Mouse (Mus musculus) liver, embryonic 16.5 days (tissue): ENCODE measurements around the gene Timm22. TPM values are rescaled to one million over a fixed set of nuclear protein-coding genes. Genes with fewer than 3 reads are reported as not detected.

Experiments used
- ATAC-seq: fragments of 200-750 bp; cut with Nextera tagmentation; 2 replicates; pipeline ENCODE4 v1.8.0; 2017; ENCODE audit warnings: low read depth, mild to moderate bottlenecking, moderate number of reproducible peaks, moderate library complexity
- H3K27ac ChIP-seq: fragments of 300-500 bp; sonication (generic); 2 replicates; pipeline ENCODE4 v1.5.1; 2014; ENCODE audit warnings: mild to moderate bottlenecking, low read length
- H3K27me3 ChIP-seq: fragments of 300-500 bp; sonication (generic); 2 replicates; pipeline ENCODE4 v1.6.1; 2014; ENCODE audit warnings: low read depth, low read length, mixed read lengths; ENCODE audit not compliant: control insufficient read depth, insufficient read depth
- H3K36me3 ChIP-seq: fragments of 300-500 bp; sonication (generic); 2 replicates; pipeline ENCODE4 v1.6.1; 2014; ENCODE audit warnings: mild to moderate bottlenecking; ENCODE audit not compliant: control insufficient read depth, insufficient read depth
- H3K4me1 ChIP-seq: fragments of 300-500 bp; sonication (generic); 2 replicates; pipeline ENCODE4 v1.6.1; 2014; ENCODE audit warnings: low read depth, low read length, mixed read lengths; ENCODE audit not compliant: control insufficient read depth
- H3K4me2 ChIP-seq: fragments of 300-500 bp; sonication (generic); 2 replicates; pipeline ENCODE4 v1.6.1; 2014; ENCODE audit warnings: low read depth, low read length, mixed read lengths
- H3K4me3 ChIP-seq: fragments of 300-500 bp; sonication (generic); 2 replicates; pipeline ENCODE4 v1.5.1; 2014; ENCODE audit warnings: low read depth, mild to moderate bottlenecking, low read length
- H3K9ac ChIP-seq: fragments of 300-500 bp; sonication (generic); 2 replicates; pipeline ENCODE4 v1.6.1; 2014; ENCODE audit warnings: low read depth, low read length
- H3K9me3 ChIP-seq: fragments of 300-500 bp; sonication (generic); replicated peaks from 2 replicates; pipeline ENCODE4 v1.6.1; 2016; ENCODE audit warnings: low read length; ENCODE audit not compliant: control insufficient read depth
- WGBS: fragments of 180-500 bp; shearing (Covaris S2); extraction: QIAGEN DNeasy Blood & Tissue Kit; methylation state at CpG from one replicate; pipeline ENCODE4 v1.1.7; 2014; ENCODE audit not compliant: insufficient replicate concordance; 5-methylcytosine and 5-hydroxymethylcytosine counted together
- polyA plus RNA-seq: library from polyadenylated mRNA; unstranded; fragments of >200 nt; fragmentation: Nextera tagmentation; extraction: Ambion mirVana; gene quantifications from 2 replicates; pipeline ENCODE4 v1.2.1, GENCODE M21; 2015

Gene Timm22
- polyA plus RNA-seq, 1 experiment from 2014 or later: 33.7 TPM

DNA sequence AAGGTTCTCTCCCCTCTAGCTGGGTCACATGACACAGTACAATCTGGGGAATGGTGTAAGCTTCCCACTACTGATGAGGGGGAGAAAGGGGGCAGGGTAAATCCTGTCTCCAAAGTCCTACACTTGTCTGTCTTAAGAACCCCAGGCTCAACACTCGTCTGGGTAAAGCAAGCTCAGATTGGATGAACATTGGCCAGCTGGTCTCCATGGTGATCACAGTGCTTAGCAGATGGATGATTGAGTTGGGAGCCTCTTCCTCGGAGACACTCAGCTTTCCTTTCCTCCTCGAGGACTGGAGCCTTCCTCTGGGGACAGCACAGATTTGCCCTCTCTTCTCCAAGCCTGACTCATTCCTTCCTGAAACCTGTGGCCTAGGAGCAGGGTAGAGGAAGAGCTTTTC lies 32.9 kb downstream of the Timm22 start:
- Histone ChIP-seq H3K4me3 (no peak overlapping the region), H3K9ac (no peak overlapping the region), H3K36me3 (no peaks in the 10 kb centered on the region), H3K4me1 (no peaks in the 10 kb centered on the region), H3K4me2 (no peak overlapping the region), H3K9me3 (no peaks in the 10 kb centered on the region), H3K27me3 (0 out of 2 replicates have a peak, but pooled peaks cover 3% of the 10 kb centered on the region), H3K27ac (no peak overlapping the region)
- ATAC-seq: no peak
- WGBS: 35% methylated on average over 3 of the region's 3 CpGs

- ATAC-seq: no peak
- H3K4me1 ChIP-seq: no peaks in the 10 kb centered on the region; the same call in 1 of the 2 replicates
- WGBS: 49% methylated on average over 8 of the region's 8 CpGs
Measured at GRCm38 (mm10) chr11:76445459-76445858, 38.7 kb downstream of the Timm22 start.

DNA sequence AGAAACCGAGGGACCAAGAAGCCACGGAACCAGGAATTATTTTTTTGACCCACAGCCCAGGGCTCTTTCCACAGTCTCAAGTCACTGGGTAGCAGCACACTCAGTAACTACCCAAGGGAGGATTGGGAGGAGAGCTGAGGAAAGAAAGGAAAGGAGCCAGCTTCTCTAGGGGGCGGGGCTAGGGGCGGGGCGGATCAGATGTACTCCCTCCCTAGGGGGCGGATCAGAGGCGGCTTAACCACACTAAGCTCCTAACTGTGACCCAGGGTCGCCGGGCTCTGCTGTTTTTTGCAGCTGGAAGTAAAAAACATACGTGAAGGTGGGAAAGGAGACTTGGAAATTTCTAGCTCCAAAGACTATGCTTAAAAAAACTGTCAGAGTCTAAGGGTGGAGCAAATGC lies 39.5 kb downstream of the Timm22 start:
- Histone ChIP-seq H3K9me3 (no peaks in the 10 kb centered on the region), H3K4me2 (peak overlapping the region; percentile 24; the same call in 1 of the 2 replicates), H3K27me3 (no peaks in the 10 kb centered on the region), H3K9ac (no peak overlapping the region), H3K4me1 (no peaks in the 10 kb centered on the region; the same call in 1 of the 2 replicates), H3K27ac (no peak overlapping the region), H3K4me3 (no peak overlapping the region), H3K36me3 (no peaks in the 10 kb centered on the region)
- 0 out of 2 replicates have a peak, but pooled peaks have one; percentile 32 for ATAC-seq
- WGBS: 10% methylated on average over 10 of the region's 10 CpGs

More at GRCm38 (mm10) chr11:76445459-76445858, 38.7 kb downstream of the Timm22 start:
- H3K27me3 ChIP-seq: no peaks in the 10 kb centered on the region
- H3K4me2 ChIP-seq: no peak overlapping the region
- H3K36me3 ChIP-seq: no peaks in the 10 kb centered on the region
- no peak overlapping the region for H3K27ac ChIP-seq
- H3K4me3 ChIP-seq: no peak overlapping the region
- no peaks in the 10 kb centered on the region for H3K9me3 ChIP-seq
- no peak overlapping the region for H3K9ac ChIP-seq

DNA sequence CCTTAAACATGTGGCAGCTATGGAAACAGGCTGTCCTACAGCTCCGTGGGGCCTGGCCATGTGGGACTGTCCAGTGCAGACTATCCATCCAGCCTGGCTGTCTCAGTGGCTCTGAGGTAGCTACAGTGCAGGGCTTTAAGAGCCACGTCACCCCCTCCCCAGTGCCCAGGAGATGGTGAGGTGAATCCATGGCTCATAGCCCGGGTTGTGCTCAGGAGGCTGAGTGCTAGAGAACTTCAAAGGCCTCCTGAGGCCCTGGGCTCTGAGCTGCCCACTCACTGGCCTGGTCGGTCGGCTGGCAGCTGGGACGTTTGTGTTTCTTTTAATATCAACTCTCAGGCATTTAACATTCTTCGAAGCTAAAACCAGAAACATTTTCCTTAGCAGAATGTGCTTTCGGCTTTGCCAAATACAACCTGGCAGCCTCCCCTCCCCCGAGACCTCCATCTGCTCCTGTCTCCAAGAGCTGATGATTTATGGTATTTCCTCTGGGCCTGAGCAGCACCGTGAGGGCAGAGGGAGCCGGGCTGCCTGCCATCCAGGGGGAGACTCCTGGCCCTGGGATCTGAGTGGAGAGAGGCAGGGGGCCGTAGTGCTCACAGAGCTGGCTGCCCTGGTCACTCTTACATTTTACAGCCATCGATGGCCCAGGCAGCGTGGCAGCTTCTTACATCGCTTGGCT lies 42.9 kb downstream of the Timm22 start:
- ATAC-seq: no peak
- Histone ChIP-seq H3K9me3 (no peaks in the 10 kb centered on the region), H3K4me3 (no peak overlapping the region), H3K4me1 (no peaks in the 10 kb centered on the region; the same call in 1 of the 2 replicates), H3K27me3 (no peaks in the 10 kb centered on the region), H3K36me3 (no peaks in the 10 kb centered on the region), H3K27ac (no peak overlapping the region), H3K4me2 (no peak overlapping the region), H3K9ac (no peak overlapping the region)
- WGBS: 60% methylated on average over 15 of the region's 15 CpGs

DNA sequence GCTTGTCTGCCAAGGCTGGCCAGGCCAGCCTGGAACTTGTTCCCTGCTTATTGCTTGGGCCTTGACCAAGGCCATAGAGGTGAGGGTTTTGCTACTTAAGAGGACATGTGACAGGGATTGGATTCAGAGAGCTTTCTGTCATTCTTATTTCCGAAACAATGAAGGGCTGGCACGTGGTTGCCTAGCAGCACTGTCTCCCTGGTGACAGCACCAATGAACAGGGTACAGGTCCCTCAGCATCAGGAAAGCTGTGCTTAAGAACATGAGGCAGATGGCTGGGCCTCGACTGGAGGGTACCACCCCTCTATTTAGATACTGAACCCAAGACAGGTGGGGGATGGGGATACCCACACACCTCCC lies 43.4 kb downstream of the Timm22 start:
- Histone ChIP-seq H3K4me2 (no peak overlapping the region), H3K4me1 (no peaks in the 10 kb centered on the region; the same call in 1 of the 2 replicates), H3K9ac (no peak overlapping the region), H3K4me3 (no peak overlapping the region), H3K27me3 (no peaks in the 10 kb centered on the region), H3K36me3 (no peaks in the 10 kb centered on the region), H3K27ac (no peak overlapping the region), H3K9me3 (no peaks in the 10 kb centered on the region)
- WGBS: 53% methylated on average over 3 of the region's 3 CpGs
- no peak for ATAC-seq

DNA sequence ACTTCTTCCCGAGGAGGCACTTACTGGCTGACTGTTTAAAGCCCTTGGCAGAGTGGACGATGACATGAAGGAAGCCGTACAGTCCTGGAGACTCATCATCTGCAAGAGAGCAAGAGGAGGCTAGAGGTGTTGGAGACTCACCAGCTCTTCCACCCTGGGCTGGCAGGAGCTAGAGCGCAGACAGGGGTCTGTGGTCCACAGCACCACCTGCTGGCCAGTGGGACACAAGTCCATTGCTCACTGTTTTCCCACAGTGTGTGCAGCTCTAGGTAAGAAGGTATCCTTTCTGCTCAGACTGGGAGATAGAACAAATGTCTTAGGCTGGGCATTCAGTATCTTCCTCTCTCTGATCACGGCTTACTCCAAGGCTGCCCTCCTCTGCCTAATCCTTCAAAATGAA lies 47.7 kb downstream of the Timm22 start:
- WGBS: 46% methylated on average over 5 of the region's 5 CpGs

GRCm38 (mm10) chr11:76456233-76456632 lies 49.5 kb downstream of the Timm22 start:
- no peak overlapping the region for H3K9ac ChIP-seq
- no peaks in the 10 kb centered on the region for H3K36me3 ChIP-seq
- H3K4me2 ChIP-seq: no peak overlapping the region
- H3K27me3 ChIP-seq: no peaks in the 10 kb centered on the region
- WGBS: 28% methylated on average over 6 of the region's 6 CpGs
- no peak for ATAC-seq
- no peak overlapping the region for H3K27ac ChIP-seq
- H3K4me1 ChIP-seq: no peaks in the 10 kb centered on the region; the same call in 1 of the 2 replicates
- no peak overlapping the region for H3K4me3 ChIP-seq
- H3K9me3 ChIP-seq: no peaks in the 10 kb centered on the region

More for the DNA sequence above, 47.7 kb downstream of the Timm22 start:
- H3K9ac ChIP-seq: no peak overlapping the region
- no peak overlapping the region for H3K4me3 ChIP-seq
- no peaks in the 10 kb centered on the region; the same call in 1 of the 2 replicates for H3K4me1 ChIP-seq
- no peak overlapping the region for H3K27ac ChIP-seq
- H3K36me3 ChIP-seq: no peaks in the 10 kb centered on the region
- no peaks in the 10 kb centered on the region for H3K9me3 ChIP-seq
- no peaks in the 10 kb centered on the region for H3K27me3 ChIP-seq
- ATAC-seq: no peak
- H3K4me2 ChIP-seq: no peak overlapping the region

GRCm38 (mm10) chr11:76456897-76457296 lies 50.1 kb downstream of the Timm22 start:
- H3K4me2 ChIP-seq: no peak overlapping the region
- no peaks in the 10 kb centered on the region; the same call in 1 of the 2 replicates for H3K4me1 ChIP-seq
- no peaks in the 10 kb centered on the region for H3K9me3 ChIP-seq
- no peaks in the 10 kb centered on the region for H3K27me3 ChIP-seq
- WGBS: 50% methylated on average over 10 of the region's 10 CpGs
- no peak overlapping the region for H3K4me3 ChIP-seq
- no peaks in the 10 kb centered on the region for H3K36me3 ChIP-seq
- ATAC-seq: no peak
- H3K9ac ChIP-seq: no peak overlapping the region
- H3K27ac ChIP-seq: peak overlapping the region; percentile 33; the same call in 1 of the 2 replicates

- H3K27me3 ChIP-seq: no peaks in the 10 kb centered on the region
- H3K4me3 ChIP-seq: no peak overlapping the region
- H3K27ac ChIP-seq: no peak overlapping the region; the same call in 1 of the 2 replicates
- 23% methylated on average over 9 of the region's 9 CpGs for WGBS
- H3K4me1 ChIP-seq: no peaks in the 10 kb centered on the region; the same call in 1 of the 2 replicates
- no peaks in the 10 kb centered on the region for H3K36me3 ChIP-seq
- no peak for ATAC-seq
- H3K9ac ChIP-seq: no peak overlapping the region
- H3K4me2 ChIP-seq: no peak overlapping the region
- no peaks in the 10 kb centered on the region for H3K9me3 ChIP-seq
Measured at GRCm38 (mm10) chr11:76458730-76459129, 52.0 kb downstream of the Timm22 start.
